Mouse (Mus musculus) liver, embryonic 13.5 days (tissue): Measurements from ENCODE around the gene Dstn. TPM values are rescaled to one million over a fixed set of nuclear protein-coding genes. Genes with fewer than 3 reads are reported as not detected.
A peak's percentile ranks its signal among the peaks of the same experiment; 100 is the strongest.

Experiments used
- ATAC-seq: fragments of 200-750 bp; cut with Nextera tagmentation; 2 replicates; pipeline ENCODE4 v1.8.0; 2017; ENCODE audit warnings: low read depth, mild to moderate bottlenecking, moderate number of reproducible peaks, moderate library complexity
- DNase-seq: peaks from one replicate; pipeline ENCODE4 v3.0.0; 2022
- H3K27ac ChIP-seq: fragments of 300-500 bp; sonication (generic); 2 replicates; pipeline ENCODE4 v1.5.1; 2015; ENCODE audit warnings: moderate library complexity, mild to moderate bottlenecking, inconsistent platforms
- H3K27me3 ChIP-seq: fragments of 300-500 bp; sonication (generic); 2 replicates; pipeline ENCODE4 v1.6.1; 2015; ENCODE audit warnings: mild to moderate bottlenecking, inconsistent platforms
- H3K36me3 ChIP-seq: fragments of 300-500 bp; sonication (generic); 2 replicates; pipeline ENCODE4 v1.6.1; 2015; ENCODE audit warnings: mild to moderate bottlenecking, inconsistent platforms
- H3K4me1 ChIP-seq: fragments of 300-500 bp; sonication (generic); replicated peaks from 2 replicates; pipeline ENCODE4 v1.6.1; 2015; ENCODE audit warnings: inconsistent platforms
- H3K4me2 ChIP-seq: fragments of 300-500 bp; sonication (generic); 2 replicates; pipeline ENCODE4 v1.6.1; 2015; ENCODE audit warnings: inconsistent platforms, mild to moderate bottlenecking, moderate library complexity
- H3K4me3 ChIP-seq: fragments of 300-500 bp; sonication (generic); replicated peaks from 2 replicates; pipeline ENCODE4 v1.5.1; 2015; ENCODE audit warnings: mild to moderate bottlenecking, inconsistent platforms
- H3K9ac ChIP-seq: fragments of 300-500 bp; sonication (generic); 2 replicates; pipeline ENCODE4 v1.6.1; 2015; ENCODE audit warnings: mild to moderate bottlenecking, inconsistent platforms
- H3K9me3 ChIP-seq: fragments of 300-500 bp; sonication (generic); replicated peaks from 2 replicates; pipeline ENCODE4 v1.6.1; 2016; ENCODE audit warnings: inconsistent platforms
- WGBS: fragments of 180-500 bp; shearing (Covaris S2); methylation state at CpG from one replicate; pipeline ENCODE4 v1.1.7; 2015; ENCODE audit not compliant: insufficient replicate concordance; 5-methylcytosine and 5-hydroxymethylcytosine counted together
- polyA plus RNA-seq: library from polyadenylated mRNA; unstranded; fragments of >200 nt; fragmentation: Nextera tagmentation; extraction: Ambion mirVana; gene quantifications from 2 replicates; pipeline ENCODE4 v1.2.1, GENCODE M21; 2015

The Dstn gene
- polyA plus RNA-seq, 1 experiment from 2014 or later: 138 TPM

DNA sequence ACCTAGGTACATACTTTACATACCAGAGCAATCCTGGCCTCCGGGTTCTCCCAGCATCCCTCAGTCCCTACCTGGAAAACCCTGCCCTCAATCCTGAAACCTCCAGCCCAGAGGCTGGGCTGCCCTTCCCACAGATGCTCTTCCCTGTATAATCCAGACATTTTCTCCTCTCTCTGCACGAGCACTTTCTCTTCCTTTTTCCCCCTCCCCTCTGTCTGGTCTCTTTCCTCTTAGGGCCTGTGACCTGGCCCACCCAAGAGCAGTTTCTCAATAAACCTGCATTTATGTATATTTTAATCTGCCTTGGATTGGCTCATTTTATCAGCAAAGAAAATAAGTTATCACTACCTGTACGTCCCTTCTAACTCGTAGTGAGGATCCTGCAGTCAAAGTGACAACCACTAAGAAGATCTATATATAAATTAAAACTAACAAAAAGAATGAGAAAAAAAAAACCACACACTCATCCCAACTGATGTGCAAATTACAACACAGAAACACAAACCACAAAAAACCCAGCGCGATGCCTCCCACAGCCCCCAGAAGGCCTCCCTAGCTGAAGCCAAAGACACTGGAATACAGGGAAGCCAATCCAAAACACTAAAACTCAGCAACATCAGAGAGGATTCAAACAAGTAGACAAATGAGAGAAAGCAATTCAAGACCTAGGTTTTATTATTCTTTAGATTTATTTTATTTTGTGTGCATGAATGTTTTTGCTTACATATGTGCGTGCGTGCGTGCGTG, 23.6 kb upstream of the Dstn start:
- no peak overlapping the region for H3K4me2 ChIP-seq
- 67% methylated on average over 10 of the region's 10 CpGs for WGBS
- H3K36me3 ChIP-seq: no peaks in the 10 kb centered on the region
- peaks cover 11% of the 10 kb centered on the region for H3K4me1 ChIP-seq
- ATAC-seq: no peak
- H3K9me3 ChIP-seq: no peaks in the 10 kb centered on the region
- H3K4me3 ChIP-seq: no peak overlapping the region
- no peaks in the 10 kb centered on the region for H3K27me3 ChIP-seq
- H3K27ac ChIP-seq: no peak overlapping the region
- H3K9ac ChIP-seq: no peak overlapping the region
- no peak for DNase-seq

DNA sequence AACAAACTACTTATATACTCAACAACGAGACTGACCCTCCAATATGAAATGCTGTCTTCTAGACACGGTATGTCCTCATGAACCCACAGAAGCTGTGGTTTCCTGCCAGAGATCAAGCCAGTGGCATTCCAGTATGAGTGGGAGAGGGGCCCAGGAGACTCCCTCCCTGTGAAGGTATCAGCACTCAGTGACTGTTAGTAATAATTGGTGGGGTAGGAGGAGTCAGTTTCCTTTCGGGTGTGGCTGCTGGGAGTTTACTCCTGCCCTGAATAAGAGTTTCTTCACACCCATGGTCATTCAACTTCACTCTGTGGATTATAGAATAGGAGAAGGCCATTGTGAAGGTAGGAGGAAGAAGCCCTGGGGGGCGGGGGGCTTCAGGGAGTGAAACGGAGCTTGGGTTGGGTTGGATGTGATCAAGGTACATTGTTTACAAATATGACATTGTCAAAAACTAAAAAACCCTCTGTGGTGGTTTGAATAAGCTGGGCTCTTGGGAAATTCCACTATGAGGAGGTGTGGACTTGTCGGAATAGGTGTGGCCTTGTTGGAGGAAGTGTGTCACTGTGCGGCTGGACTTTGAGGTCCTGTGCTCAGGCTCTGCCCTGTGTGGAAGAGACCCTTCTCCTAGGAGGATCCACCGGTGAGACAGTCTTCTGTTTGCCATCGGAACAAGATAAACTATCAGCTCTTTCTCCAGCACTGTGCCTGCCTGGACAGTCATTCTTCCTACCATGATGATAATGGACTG, 15.5 kb upstream of the Dstn start:
- ATAC-seq (peak; percentile 53), DNase-seq (no peak)
- no peak overlapping the region for H3K4me3 ChIP-seq
- no peaks in the 10 kb centered on the region for H3K36me3 ChIP-seq
- H3K4me1 ChIP-seq: peaks cover 13% of the 10 kb centered on the region
- no peaks in the 10 kb centered on the region for H3K27me3 ChIP-seq
- 53% methylated on average over 9 of the region's 9 CpGs for WGBS
- H3K9ac ChIP-seq: no peak overlapping the region
- no peak overlapping the region for H3K4me2 ChIP-seq
- H3K27ac ChIP-seq: no peak overlapping the region
- no peaks in the 10 kb centered on the region for H3K9me3 ChIP-seq

DNA sequence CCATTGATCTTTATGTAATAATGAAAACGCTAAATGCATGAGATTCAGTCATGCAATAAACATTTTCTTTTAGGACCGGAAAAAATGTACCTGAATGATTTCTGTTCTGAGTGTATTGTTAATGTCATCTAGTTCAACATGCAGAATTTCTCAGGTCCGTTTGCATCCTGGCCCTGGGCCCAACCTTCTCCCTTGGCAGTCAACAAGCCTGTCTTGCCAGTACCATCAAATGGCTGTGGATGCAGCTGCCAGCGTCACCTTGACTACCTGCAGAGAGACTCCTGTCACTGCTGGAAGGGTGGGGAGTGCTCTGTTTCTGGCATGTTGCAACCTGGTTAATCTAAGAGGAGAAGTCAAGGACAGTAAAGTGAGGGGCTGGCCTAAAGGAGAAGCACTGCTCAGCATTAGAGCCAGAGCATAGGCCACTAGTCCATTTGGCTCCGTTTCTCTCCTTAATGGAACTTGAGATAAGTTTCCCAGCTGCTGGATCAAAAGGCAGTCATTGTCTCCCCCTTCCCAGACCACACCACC, 14.2 kb upstream of the Dstn start:
- peaks cover 17% of the 10 kb centered on the region for H3K4me1 ChIP-seq
- ATAC-seq: no peak
- H3K36me3 ChIP-seq: no peaks in the 10 kb centered on the region
- no peak overlapping the region for H3K27ac ChIP-seq
- H3K27me3 ChIP-seq: no peaks in the 10 kb centered on the region
- WGBS: 68% methylated on average over 5 of the region's 5 CpGs
- H3K4me2 ChIP-seq: no peak overlapping the region
- H3K4me3 ChIP-seq: no peak overlapping the region
- no peak overlapping the region for H3K9ac ChIP-seq
- no peaks in the 10 kb centered on the region for H3K9me3 ChIP-seq
- no peak for DNase-seq

DNA sequence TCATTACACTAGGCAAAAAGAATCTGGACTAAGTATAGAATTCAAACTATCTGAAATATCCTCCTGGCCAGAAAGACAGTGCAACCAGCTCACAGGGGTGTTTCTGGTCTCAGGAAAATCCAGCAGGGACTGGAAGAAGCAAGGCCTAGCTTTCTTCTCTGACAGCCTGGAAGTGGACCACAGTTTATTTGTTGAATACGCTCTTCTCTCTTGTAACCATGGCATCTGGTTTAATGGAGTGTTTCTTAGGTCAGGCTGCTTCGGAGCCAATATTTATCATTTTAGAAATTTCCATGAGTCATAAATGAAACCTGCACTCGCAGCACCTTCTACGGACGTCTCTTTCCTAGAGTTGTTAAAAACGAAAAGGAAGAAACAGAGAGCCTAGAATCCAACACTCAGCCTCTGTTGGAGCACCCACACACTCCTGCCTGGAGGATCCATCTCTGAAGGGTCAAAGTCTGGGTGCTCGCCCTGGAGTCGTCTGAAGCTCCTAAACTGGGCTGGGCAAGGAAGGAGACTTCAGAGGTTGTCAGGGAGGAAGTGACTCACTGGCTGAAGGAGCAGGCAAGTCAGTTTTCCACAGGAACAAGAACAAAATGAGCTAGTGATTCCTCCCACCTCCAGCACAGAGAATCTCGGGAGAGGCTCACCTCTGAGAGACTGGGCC, 11.6 kb upstream of the Dstn start:
- Histone ChIP-seq H3K9me3 (no peaks in the 10 kb centered on the region), H3K4me3 (no peak overlapping the region), H3K27ac (no peak overlapping the region), H3K36me3 (no peaks in the 10 kb centered on the region), H3K4me2 (no peak overlapping the region), H3K9ac (no peak overlapping the region), H3K27me3 (no peaks in the 10 kb centered on the region), H3K4me1 (peaks cover 17% of the 10 kb centered on the region)
- DNase-seq: no peak
- 55% methylated on average over 9 of the region's 9 CpGs for WGBS
- no peak for ATAC-seq

GRCm38 (mm10) chr2:143904896-143905295, 10.2 kb upstream of the Dstn start:
- Histone ChIP-seq H3K4me1 (peaks cover 10% of the 10 kb centered on the region), H3K27ac (no peak overlapping the region), H3K9me3 (no peaks in the 10 kb centered on the region), H3K4me3 (no peak overlapping the region), H3K9ac (no peak overlapping the region), H3K36me3 (no peaks in the 10 kb centered on the region), H3K4me2 (no peak overlapping the region), H3K27me3 (no peaks in the 10 kb centered on the region)
- 62% methylated on average over 5 of the region's 5 CpGs for WGBS
- DNase-seq (no peak), ATAC-seq (no peak)

DNA sequence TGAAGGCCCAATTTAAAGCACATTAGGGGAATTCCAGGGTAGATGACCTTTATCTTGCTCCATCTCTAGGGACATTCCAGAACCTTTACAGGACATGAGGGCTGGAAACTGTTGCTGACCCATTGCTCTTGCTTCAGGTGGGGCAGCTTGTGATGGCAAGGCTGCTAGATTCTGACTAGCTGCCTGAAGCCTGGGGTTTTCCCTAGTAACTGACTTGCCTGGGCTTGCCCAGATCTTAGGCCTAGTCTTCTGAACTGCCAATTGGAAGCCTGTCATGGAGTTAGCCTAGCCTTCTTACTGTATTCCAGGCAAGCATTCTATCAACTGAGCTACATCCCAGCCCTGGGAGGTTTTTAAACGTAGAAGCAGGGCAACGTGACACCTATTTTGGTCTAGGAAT, 5.9 kb upstream of the Dstn start:
- ATAC-seq: no peak
- Histone ChIP-seq H3K4me3 (no peak overlapping the region), H3K9me3 (no peaks in the 10 kb centered on the region), H3K4me1 (peaks cover 33% of the 10 kb centered on the region), H3K27me3 (0 out of 2 replicates have a peak, but pooled peaks cover 5% of the 10 kb centered on the region), H3K4me2 (no peak overlapping the region), H3K36me3 (no peaks in the 10 kb centered on the region), H3K27ac (no peak overlapping the region), H3K9ac (no peak overlapping the region)
- WGBS: 58% methylated on average over 2 of the region's 2 CpGs
- no peak for DNase-seq

GRCm38 (mm10) chr2:143912199-143912598, 2.9 kb upstream of the Dstn start:
- Histone ChIP-seq H3K4me3 (no peak overlapping the region), H3K27me3 (0 out of 2 replicates have a peak, but pooled peaks cover 5% of the 10 kb centered on the region), H3K9ac (no peak overlapping the region), H3K27ac (peak overlapping the region; percentile 20), H3K4me2 (peak overlapping the region; percentile 8; the same call in 1 of the 2 replicates), H3K4me1 (peaks cover 48% of the 10 kb centered on the region), H3K9me3 (no peaks in the 10 kb centered on the region), H3K36me3 (no peaks in the 10 kb centered on the region)
- no peak for ATAC-seq
- DNase-seq: no peak
- 63% methylated on average over 2 of the region's 2 CpGs for WGBS

GRCm38 (mm10) chr2:143914221-143914620, 899 bp upstream of the Dstn start:
- H3K36me3 ChIP-seq: no peaks in the 10 kb centered on the region
- H3K9me3 ChIP-seq: no peaks in the 10 kb centered on the region
- peak overlapping the region; percentile 89 for H3K9ac ChIP-seq
- H3K4me2 ChIP-seq: peak overlapping the region; percentile 93
- 0 out of 2 replicates have a peak, but pooled peaks cover 5% of the 10 kb centered on the region for H3K27me3 ChIP-seq
- DNase-seq (no peak), ATAC-seq (no peak)
- H3K4me3 ChIP-seq: peak overlapping the region; percentile 84
- H3K4me1 ChIP-seq: peaks cover 68% of the 10 kb centered on the region
- 11% methylated on average over 10 of the region's 10 CpGs for WGBS
- peak overlapping the region; percentile 98 for H3K27ac ChIP-seq

DNA sequence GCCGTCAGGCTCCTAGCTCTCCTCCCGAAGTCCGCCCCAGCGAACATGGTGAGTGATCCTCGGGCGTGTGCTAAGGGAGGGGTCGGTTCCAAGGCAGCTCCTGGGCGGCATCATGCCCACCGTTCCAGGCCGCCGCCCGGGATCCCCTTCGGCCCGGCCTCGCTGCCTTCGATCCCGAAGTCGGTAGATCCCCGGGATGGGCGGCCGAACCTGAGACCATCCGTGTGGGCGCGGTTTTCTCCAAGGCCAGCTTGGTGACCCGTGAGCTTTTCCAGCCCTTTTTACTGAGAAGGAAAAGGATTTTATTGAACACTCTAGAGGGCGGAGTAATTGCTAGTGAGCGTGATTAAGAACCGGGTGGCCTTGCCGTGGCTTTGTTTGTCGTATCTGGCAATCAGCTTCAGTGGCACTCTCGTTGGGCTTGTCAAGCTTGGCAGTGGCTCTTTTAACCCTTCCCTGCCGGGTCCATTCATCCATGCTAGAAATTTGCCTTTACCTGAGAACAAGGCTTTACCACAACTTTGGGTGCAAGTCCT, 548 bp downstream of the Dstn start:
- Histone ChIP-seq H3K4me1 (peaks cover 78% of the 10 kb centered on the region), H3K9me3 (no peaks in the 10 kb centered on the region), H3K36me3 (no peaks in the 10 kb centered on the region), H3K27me3 (0 out of 2 replicates have a peak, but pooled peaks cover 5% of the 10 kb centered on the region), H3K4me2 (peak overlapping the region; percentile 93), H3K4me3 (peak overlapping the region; percentile 84), H3K27ac (peak overlapping the region; percentile 98), H3K9ac (peak overlapping the region; percentile 89)
- ATAC-seq (peak; percentile 42), DNase-seq (peak; percentile 43)
- under 1% methylated on average over 32 of the region's 32 CpGs for WGBS

GRCm38 (mm10) chr2:143916229-143916628, 1.1 kb downstream of the Dstn start:
- Histone ChIP-seq H3K4me2 (peak overlapping the region; percentile 93), H3K9ac (peak overlapping the region; percentile 89), H3K27ac (peak overlapping the region; percentile 98), H3K36me3 (no peaks in the 10 kb centered on the region), H3K9me3 (no peaks in the 10 kb centered on the region), H3K4me3 (peak overlapping the region; percentile 84), H3K4me1 (peaks cover 80% of the 10 kb centered on the region), H3K27me3 (0 out of 2 replicates have a peak, but pooled peaks cover 5% of the 10 kb centered on the region)
- DNase-seq (peak; percentile 65), ATAC-seq (peak; percentile 37)
- under 1% methylated on average over 5 of the region's 5 CpGs for WGBS

GRCm38 (mm10) chr2:143917622-143918021, 2.5 kb downstream of the Dstn start:
- H3K4me1 ChIP-seq: peaks cover 72% of the 10 kb centered on the region
- peak overlapping the region; percentile 89; the same call in 1 of the 2 replicates for H3K9ac ChIP-seq
- ATAC-seq (no peak), DNase-seq (peak; percentile 19)
- H3K36me3 ChIP-seq: no peaks in the 10 kb centered on the region
- H3K9me3 ChIP-seq: no peaks in the 10 kb centered on the region
- 0 out of 2 replicates have a peak, but pooled peaks cover 5% of the 10 kb centered on the region for H3K27me3 ChIP-seq
- WGBS: 35% methylated on average over 5 of the region's 5 CpGs
- peak overlapping the region; percentile 98; the same call in 1 of the 2 replicates for H3K27ac ChIP-seq
- peak overlapping the region; percentile 84 for H3K4me3 ChIP-seq
- H3K4me2 ChIP-seq: peak overlapping the region; percentile 93
